Mouse (Mus musculus) gastrocnemius, adult 2 months (tissue): ENCODE measurements around the gene Sh2b3. TPM values are rescaled to one million over a fixed set of nuclear protein-coding genes. Genes with fewer than 3 reads are reported as not detected.

Experiments
- DNase-seq: peaks from one replicate; pipeline ENCODE4 v3.0.0; 2022
- H3K27ac ChIP-seq: fragments of 200-600 bp; 2 replicates; pipeline ENCODE4 v1.8.1; 2022; ENCODE audit warnings: mild to moderate bottlenecking
- H3K4me3 ChIP-seq: fragments of 200-600 bp; 2 replicates; pipeline ENCODE4 v1.8.1; 2022; ENCODE audit warnings: mild to moderate bottlenecking, moderate library complexity
- CTCF ChIP-seq: fragments of 200-600 bp; IDR thresholded peaks from 2 replicates; pipeline ENCODE4 v1.8.1; 2022; ENCODE audit warnings: antibody characterized with exemption, mild to moderate bottlenecking, moderate library complexity
- intact Hi-C: fragments of 180-260 bp; cut with DNase I; formaldehyde crosslinking; loops from one replicate; pipeline ENCODE4 v1.15.1; 2025
- total RNA-seq, 2 experiments: library from RNA; stranded (reverse); gene quantifications; 2 replicates each; pipeline ENCODE4 v1.2.3; 2021

Sh2b3 gene
- total RNA-seq, 2 experiments from 2014 or later = 11.9 to 15.4 TPM

DNA sequence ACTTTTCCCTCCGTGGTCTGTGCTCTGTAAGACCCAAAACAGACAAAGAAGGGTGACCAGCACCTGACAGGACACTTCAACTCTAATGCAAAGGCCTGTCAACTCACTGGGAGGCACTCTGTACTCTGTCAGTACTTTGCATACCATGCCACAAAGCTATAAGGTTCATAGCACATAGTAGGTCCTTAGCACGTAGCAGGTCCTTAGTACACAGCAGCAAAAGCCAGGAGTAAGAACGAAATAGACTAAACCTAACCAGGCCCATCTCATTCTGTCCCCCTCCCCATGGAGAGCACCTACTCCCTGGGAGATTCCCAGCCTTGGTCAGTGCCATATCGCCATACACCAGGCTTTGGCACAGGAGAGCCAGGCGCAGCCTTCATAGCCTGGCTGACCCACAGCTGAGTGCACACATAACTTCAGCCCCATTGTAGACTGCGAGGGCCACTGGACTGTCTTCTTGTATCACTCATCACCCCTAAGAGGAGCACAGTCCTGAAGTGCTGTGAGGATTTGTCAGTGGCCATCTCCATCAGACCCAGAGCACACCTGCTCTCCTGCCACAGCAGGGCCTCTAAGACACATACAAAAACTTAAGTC is 6.3 kb downstream of the Sh2b3 start:
- TF ChIP-seq CTCF = no peak
- intact Hi-C loops = no loop called here
- Histone ChIP-seq H3K4me3 (no peak overlapping the region), H3K27ac (no peak overlapping the region; the same call in 1 of the 2 replicates)
- no peak for DNase-seq

DNA sequence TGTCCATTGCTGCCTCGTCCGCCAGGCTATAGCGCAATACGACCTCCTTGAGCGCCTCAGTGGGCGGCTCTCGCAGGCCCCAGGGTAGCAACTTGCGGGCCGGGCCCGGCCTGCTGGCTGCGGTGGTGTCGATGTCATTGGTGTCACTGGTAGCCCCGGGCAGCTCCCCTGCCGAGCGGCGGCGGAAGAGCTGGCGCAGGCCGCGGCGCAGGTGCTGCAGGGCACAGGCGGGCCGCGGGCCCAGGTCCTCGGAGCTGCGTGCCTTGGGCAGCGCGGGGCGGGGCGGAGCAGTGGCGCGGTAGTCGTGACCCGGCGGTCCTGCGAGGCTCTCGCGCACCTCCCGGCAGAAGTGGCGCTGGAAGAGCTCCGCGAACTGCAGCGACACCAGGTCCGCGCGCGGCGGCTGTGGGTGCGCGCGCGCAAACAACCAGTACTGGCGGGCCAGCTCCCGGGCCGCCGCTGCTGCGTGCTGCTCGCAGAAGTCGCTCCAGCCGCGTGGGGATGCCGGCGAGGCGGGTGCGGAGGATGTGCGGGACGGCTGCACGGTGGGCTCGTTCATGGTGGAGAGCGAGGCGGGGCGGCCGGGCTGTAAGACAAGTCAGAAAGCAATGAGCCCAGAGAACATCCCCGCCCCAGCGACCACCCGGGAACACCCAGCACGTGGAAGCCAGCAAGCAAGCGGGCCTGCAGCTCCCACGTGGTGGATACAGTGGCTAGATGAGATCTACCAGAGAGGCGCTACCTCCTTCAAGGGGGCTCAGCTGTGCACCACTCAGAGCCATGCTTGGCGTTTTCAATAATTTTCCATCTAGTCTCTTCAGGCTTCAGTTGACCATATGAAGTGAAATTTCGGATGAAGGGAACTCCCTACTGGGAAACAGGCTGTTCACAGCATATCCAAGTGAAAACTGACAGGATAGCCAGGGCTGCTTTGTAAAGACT is 8.7 kb downstream of the Sh2b3 start:
- peak; percentile 73 for DNase-seq
- intact Hi-C loops = no loop called here
- Histone ChIP-seq H3K4me3 (peak overlapping the region; percentile 57), H3K27ac (peak overlapping the region; percentile 53)
- no peak for TF ChIP-seq CTCF

DNA sequence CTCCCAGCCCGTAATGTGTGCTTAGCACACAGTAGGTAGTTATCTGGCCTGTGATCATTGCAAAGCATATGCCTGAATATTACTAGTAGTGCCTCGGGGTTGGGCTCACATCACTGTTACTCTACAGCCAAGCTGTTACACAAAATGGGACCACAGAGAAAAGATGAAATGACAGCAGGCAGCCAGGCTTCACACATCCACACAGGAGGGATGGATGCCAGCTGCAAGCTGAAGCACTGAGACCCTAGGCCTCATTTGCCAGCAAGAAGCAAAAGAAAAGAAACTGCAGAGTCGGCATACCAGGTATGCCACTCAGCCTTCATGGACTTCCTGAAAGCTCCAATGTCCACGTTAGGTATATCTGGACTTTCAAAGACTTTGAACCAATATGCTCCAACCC is 9.6 kb downstream of the Sh2b3 start:
- H3K4me3 ChIP-seq = no peak overlapping the region
- no peak for DNase-seq
- peak overlapping the region; percentile 53 for H3K27ac ChIP-seq
- no peak for TF ChIP-seq CTCF
- intact Hi-C loops = no loop called here

DNA sequence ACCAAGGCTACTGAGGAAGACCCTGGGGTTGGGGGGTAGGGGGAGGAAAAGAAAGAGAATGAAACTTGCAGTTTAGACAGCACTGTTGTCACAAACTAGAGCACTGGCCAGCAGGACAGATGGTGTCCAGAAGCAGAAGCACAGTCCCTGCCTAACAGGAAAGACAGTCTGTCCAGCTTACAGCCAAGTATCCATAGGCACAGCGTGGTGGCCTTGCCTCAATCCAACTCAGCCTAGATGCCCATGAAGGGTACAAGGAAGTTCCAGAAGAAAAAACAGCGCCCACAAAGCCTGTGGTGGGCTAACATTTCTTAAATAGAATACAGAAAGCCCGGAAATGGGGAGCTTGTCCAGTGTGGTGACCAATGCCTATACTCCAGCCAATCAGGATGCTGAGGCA is 11.8 kb downstream of the Sh2b3 start:
- no peak for TF ChIP-seq CTCF
- intact Hi-C loops = no loop called here
- DNase-seq = no peak
- peak overlapping the region; percentile 73; the same call in 1 of the 2 replicates for H3K27ac ChIP-seq
- H3K4me3 ChIP-seq = 0 out of 2 replicates have a peak overlapping the region, but pooled peaks have one; percentile 15

DNA sequence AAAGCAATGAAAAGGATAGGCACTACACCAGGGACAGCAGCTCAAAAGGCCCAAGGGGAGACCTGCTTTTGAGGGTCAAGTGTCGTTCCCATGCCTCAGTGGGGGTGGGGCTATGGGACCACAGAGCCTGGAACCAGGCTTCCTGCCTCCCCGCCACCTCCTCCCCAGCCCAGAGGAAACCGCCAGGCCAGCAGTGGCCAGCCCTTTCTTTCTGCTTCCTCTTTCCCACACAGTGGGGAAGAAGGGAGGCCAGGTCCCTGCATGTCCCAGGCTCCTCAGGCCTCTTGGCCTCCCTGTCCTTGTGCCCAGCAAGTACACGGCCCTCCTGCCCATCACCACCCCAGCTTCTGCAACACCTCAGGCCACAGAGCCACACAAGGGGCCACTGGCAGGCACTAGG is 13.3 kb downstream of the Sh2b3 start:
- peak; percentile 62 for DNase-seq
- TF ChIP-seq CTCF = no peak
- Histone ChIP-seq H3K4me3 (peak overlapping the region; percentile 43), H3K27ac (peak overlapping the region; percentile 73)
- intact Hi-C loops = no loop called here

DNA sequence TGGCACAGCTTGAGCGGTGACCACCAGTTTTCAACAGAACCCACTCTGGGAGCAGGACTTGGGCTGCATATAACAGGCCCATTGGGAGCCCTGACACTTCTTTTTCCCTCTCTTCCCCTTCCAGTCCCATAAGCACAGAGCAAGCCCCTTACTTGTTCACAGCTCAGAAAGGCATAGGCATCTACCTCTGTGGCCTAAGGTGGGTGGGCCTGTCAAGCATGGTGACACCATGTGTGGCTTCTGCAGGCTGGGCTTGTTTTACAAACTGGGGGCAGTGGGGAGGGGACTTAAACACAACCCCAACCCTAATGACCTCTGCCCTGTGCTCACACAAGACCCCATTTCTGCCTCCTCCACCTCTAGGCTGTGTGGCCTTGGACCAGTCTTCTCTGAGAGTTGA is 13.8 kb downstream of the Sh2b3 start:
- intact Hi-C loops = no loop called here
- H3K27ac ChIP-seq = peak overlapping the region; percentile 73
- no peak for DNase-seq
- TF ChIP-seq CTCF = no peak
- H3K4me3 ChIP-seq = peak overlapping the region; percentile 43; the same call in 1 of the 2 replicates

DNA sequence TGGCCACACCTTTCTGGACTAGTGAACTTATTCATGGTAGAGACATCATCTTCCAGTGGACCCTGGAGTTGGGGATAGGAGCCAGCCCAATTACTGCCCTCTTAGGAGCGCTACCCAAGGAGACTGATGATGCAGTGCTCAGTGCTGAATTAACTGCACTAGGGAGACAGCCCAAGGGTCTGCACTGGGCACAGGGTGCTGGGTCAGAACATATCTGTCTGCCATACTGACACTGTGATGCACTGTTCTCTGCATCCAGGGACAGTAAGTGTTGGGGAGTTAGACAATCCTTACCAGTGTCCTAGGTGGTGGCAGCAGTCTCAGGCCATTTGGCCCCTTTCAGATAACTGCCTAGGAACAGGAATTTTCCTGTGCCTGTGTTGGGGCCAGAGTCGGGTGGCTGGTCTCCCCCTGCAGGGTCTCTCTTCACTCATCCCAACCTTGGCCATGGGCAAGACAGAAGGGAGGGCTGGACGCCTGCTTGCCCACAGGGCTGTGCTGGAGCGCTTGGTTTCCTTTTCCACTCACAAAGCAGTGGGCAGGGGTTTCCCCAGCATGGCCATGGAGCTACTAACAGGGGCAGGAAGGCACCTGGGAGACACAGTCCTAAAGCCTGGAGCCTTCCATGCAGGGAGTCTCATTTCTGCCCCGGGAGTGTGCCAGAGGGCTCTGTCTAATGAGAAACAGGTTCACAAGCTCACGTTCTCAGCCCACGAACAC is 14.5 kb downstream of the Sh2b3 start:
- intact Hi-C loops = no loop called here
- Histone ChIP-seq H3K27ac (peak overlapping the region; percentile 73; the same call in 1 of the 2 replicates), H3K4me3 (0 out of 2 replicates have a peak overlapping the region, but pooled peaks have one; percentile 43)

DNA sequence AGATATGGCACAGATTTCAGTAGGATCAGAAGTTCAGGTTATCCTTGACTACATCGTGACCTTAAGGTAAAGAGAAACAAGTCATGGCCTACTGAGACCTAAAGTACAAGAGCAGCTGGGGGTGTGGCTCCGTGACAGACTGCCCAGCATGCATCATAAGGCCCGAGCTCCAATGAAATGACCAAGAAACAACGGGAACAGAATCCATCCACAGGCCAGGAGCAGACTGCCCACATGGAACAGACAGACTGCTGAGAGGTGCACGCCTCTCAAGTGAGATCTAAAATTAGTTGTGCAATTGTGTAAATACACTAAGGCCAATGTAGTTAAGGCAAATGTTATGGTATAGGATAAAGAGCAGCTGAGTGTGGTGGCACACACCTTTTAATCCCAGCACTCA is 15.9 kb downstream of the Sh2b3 start:
- intact Hi-C loops = no loop called here
- DNase-seq = no peak
- Histone ChIP-seq H3K4me3 (no peak overlapping the region), H3K27ac (peak overlapping the region; percentile 20; the same call in 1 of the 2 replicates)
- TF ChIP-seq CTCF = no peak

More for the DNA sequence above, 14.5 kb downstream of the Sh2b3 start:
- no peak for DNase-seq
- TF ChIP-seq CTCF = no peak

DNA sequence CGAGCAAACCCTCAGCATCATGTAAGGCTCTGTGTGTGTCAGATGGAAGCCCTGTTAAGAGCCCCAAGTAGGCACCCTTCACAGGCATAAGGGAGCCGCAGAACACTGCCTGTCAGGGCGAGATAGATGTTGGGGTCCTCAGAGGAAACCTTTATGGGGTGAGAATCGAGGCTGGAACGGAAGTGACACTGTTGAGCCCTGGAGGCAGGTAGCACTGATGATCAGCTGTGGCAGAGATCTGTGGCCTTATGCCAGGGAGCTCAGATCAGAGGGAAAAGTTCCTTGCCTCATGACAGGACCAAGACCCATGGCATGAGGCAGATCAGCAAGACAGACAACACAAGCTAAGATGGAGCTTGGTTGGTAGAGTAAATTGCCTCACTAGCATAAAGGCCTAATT is 16.3 kb downstream of the Sh2b3 start:
- H3K4me3 ChIP-seq = no peak overlapping the region; the same call in 1 of the 2 replicates
- H3K27ac ChIP-seq = peak overlapping the region; percentile 43; the same call in 1 of the 2 replicates
- DNase-seq = no peak
- intact Hi-C loops = no loop called here
- TF ChIP-seq CTCF = no peak

DNA sequence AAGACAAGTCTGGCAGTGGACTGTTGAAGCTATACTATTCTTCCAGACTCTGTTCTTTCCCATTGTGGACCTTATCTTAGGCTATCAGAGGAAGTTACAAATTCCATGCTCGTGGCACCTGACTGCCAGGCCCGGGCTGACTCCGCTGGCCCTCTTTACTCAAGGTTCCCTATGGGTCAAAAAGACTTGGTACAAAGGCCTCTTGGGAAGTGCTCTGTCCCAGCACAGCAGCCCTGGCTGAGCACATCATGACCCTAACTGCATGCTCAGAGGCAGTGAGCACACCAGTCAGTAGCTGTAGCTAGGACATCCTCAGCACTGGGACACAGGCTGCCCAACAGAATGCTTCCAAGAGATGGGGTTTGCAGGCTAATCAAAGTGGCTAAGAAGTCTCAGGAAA is 16.8 kb downstream of the Sh2b3 start:
- intact Hi-C loops = no loop called here
- H3K27ac ChIP-seq = peak overlapping the region; percentile 43
- TF ChIP-seq CTCF = no peak

DNA sequence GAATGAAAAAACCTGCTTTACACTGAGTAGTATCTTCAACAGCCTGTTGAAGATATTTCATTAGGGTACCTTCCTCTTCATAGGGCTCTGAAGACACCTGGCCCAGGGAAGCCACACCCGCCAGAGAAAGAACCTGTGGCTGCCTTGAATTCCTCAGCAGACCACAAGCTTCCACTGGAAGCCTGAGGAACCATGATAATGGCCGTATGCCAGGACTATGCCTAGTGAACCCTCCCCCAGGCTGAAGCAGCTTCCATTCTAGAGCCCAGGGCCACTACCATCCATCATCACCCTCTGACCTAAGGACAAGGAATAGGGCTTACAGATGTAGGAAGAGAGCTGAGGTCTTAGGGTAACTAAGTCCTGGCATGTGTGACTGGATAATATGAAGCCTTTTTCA is 17.3 kb downstream of the Sh2b3 start:
- no peak overlapping the region for H3K4me3 ChIP-seq
- intact Hi-C loops = no loop called here
- peak overlapping the region; percentile 43; the same call in 1 of the 2 replicates for H3K27ac ChIP-seq
- TF ChIP-seq CTCF = no peak
- DNase-seq = no peak

More for the DNA sequence above, 16.8 kb downstream of the Sh2b3 start:
- H3K4me3 ChIP-seq = no peak overlapping the region
- DNase-seq = no peak

DNA sequence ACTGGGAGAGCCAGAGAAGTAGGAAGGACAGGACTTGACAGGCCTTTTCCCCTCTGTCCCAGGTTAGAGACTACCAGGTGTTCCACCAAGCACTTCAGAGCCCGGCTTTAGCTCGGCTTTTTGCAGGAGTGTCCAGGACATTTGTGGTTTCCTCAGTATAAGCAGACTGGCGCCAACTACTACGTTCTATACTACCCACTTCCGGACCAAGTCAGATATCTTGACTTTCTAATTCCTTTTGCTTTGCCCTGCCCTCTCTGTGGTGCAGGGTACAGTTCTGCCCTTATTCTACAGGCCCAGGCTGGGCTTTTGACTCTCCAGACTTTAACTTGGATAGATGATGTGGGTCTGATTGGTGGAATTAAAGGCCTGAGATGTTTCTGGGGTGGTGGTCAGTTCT is 17.9 kb downstream of the Sh2b3 start:
- intact Hi-C loops = no loop called here
- TF ChIP-seq CTCF = no peak
- no peak overlapping the region for H3K27ac ChIP-seq

More for the DNA sequence above, 17.9 kb downstream of the Sh2b3 start:
- no peak overlapping the region for H3K4me3 ChIP-seq
- DNase-seq = no peak
